In the genomic region with DNA sequence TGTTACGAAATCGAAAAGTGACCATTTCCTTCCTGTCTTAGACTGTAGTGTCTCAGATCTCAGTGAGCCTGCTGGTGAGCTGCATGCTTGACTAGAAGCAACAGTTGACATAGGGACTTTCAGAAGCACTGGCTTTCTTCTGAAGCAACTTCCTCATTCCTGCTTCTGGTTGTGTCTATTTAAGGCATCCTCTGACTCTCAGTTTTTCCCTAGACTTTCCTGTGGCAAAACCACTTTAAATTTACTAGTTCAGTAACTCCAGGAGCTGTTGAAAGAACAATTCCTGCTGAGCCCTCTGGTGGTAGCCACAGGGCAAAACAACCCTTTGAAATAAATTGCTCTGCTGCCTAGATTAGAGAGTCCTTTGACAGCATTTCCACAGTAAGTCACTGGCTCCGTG, we compare ENCODE assay signal across 8 mouse cellular contexts.
DNase-seq lines count a peak whose midpoint lies in the region; ATAC-seq and TF ChIP-seq lines count a peak whose summit lies in the region.

No protein-coding gene starts in this region.

- no peaks in the 10 kb centered on the region for H3K9me3 ChIP-seq in heart, embryonic 10.5 days

- H3K36me3 ChIP-seq in heart, embryonic 10.5 days, result no peaks in the 10 kb centered on the region

- CTCF ChIA-PET in Patski (lab: Charles Lee), result no interaction called here

- POLR2A ChIA-PET in Patski (lab: Charles Lee), result no interaction called here

- no peaks in the 10 kb centered on the region for H3K27me3 ChIP-seq in Patski
- no peaks in the 10 kb centered on the region for H3K27me3 ChIP-seq in heart, embryonic 10.5 days (ENCODE audit: insufficient read depth, poor library complexity, severe bottlenecking)

- H3K4me1 ChIP-seq in heart, embryonic 10.5 days, result no peaks in the 10 kb centered on the region

- peak; percentile 25 for TF ChIP-seq CTCF in Patski (IDR thresholded peaks at IDR 0.05)

- in situ Hi-C loops in Patski (cut with MboI; ENCODE audit: low pct_unique_long_range_greater_than_20kb), result no loop called here

- no peak overlapping the region for H3K4me3 ChIP-seq in heart, embryonic 10.5 days

- intact Hi-C loops in left cerebral cortex, postnatal 4 days (cut with DNase I), result no loop called here

- ATAC-seq in Patski, result no peak
- ATAC-seq in frontal cortex, adult (ENCODE audit: low TSS enrichment), result peak; percentile 97

- 52% methylated on average over 3 of the region's 3 CpGs for whole genome bisulfite sequencing in heart, embryonic 10.5 days

- DNase-seq in heart, postnatal 4 days, result peak; percentile 19
- DNase-seq in heart, adult 8-10 months (ENCODE audit: low spot score), result no peak
- DNase-seq in Patski (ENCODE audit: low read depth, low spot score), result no peak
- peak; percentile 23 for DNase-seq in left cerebral cortex, postnatal 4 days
- DNase-seq in skeletal muscle tissue, adult 2 months (ENCODE audit: low read depth, low spot score), result peak; percentile 4
- DNase-seq in spleen, postnatal 14 days (ENCODE audit: low spot score in 2 of 2), result no peak
- DNase-seq in heart, embryonic 10.5 days (ENCODE audit: low spot score), result no peak

- H3K27ac ChIP-seq in heart, embryonic 10.5 days, result no peak overlapping the region

Comparison
In these comparisons a context has a peak if more than half of its experiments do, and no peak if none do; other contexts are left out.
1. DNase-seq: peak in heart, postnatal 4 days (single experiment), left cerebral cortex, postnatal 4 days (single experiment) and skeletal muscle tissue, adult 2 months (single experiment); none in heart, adult 8-10 months (single experiment), Patski (single experiment), spleen, postnatal 14 days (0 of 2) and heart, embryonic 10.5 days (single experiment).